Mouse (Mus musculus) stomach, embryonic 14.5 days (tissue): ENCODE data around the gene Csnk2b. TPM values are rescaled to one million over a fixed set of nuclear protein-coding genes. Genes with fewer than 3 reads are reported as not detected.
A peak's percentile ranks its signal among the peaks of the same experiment; 100 is the strongest.

Experiments
- ATAC-seq: fragments of 200-750 bp; cut with Nextera tagmentation; 2 replicates; pipeline ENCODE4 v1.8.0; 2017; ENCODE audit warnings: low read depth, moderate TSS enrichment; ENCODE audit not compliant: insufficient number of reproducible peaks, insufficient read depth, low FRiP score
- H3K27ac ChIP-seq: fragments of 300-500 bp; sonication (generic); 2 replicates; pipeline ENCODE4 v1.5.1; 2014; ENCODE audit warnings: mild to moderate bottlenecking, low read length, moderate library complexity, mixed read lengths
- H3K27me3 ChIP-seq: fragments of 300-500 bp; sonication (generic); 2 replicates; pipeline ENCODE4 v1.6.1; 2014; ENCODE audit warnings: low read length, control low read depth, mixed read lengths; ENCODE audit not compliant: control insufficient read depth, insufficient read depth
- H3K36me3 ChIP-seq: fragments of 300-500 bp; sonication (generic); 2 replicates; pipeline ENCODE4 v1.6.1; 2014; ENCODE audit warnings: mild to moderate bottlenecking, control low read depth, low read length, moderate library complexity, mixed read lengths; ENCODE audit not compliant: control insufficient read depth, insufficient read depth
- H3K4me1 ChIP-seq: fragments of 300-500 bp; sonication (generic); 2 replicates; pipeline ENCODE4 v1.6.1; 2014; ENCODE audit warnings: low read length, control low read depth, mixed read lengths; ENCODE audit not compliant: control insufficient read depth, insufficient read depth
- H3K4me2 ChIP-seq: fragments of 300-500 bp; sonication (generic); replicated peaks from 2 replicates; pipeline ENCODE4 v1.6.1; 2014; ENCODE audit warnings: low read depth, low read length, control low read depth
- H3K4me3 ChIP-seq: fragments of 300-500 bp; sonication (generic); 2 replicates; pipeline ENCODE4 v1.5.1; 2014; ENCODE audit warnings: low read depth, low read length, control low read depth
- H3K9ac ChIP-seq: fragments of 300-500 bp; sonication (generic); replicated peaks from 2 replicates; pipeline ENCODE4 v1.6.1; 2014; ENCODE audit warnings: low read depth, mild to moderate bottlenecking, control low read depth, low read length, moderate library complexity, mixed read lengths
- H3K9me3 ChIP-seq: fragments of 300-500 bp; sonication (generic); 2 replicates; pipeline ENCODE4 v1.6.1; 2016; ENCODE audit warnings: low read depth, low read length, control low read depth; ENCODE audit not compliant: control insufficient read depth
- WGBS: fragments of 180-500 bp; shearing (Covaris S2); extraction: QIAGEN DNeasy Blood & Tissue Kit; methylation state at CpG from one replicate; pipeline ENCODE4 v1.1.7; 2014; 5-methylcytosine and 5-hydroxymethylcytosine counted together
- polyA plus RNA-seq: library from polyadenylated mRNA; unstranded; fragments of >200 nt; fragmentation: Nextera tagmentation; extraction: Ambion mirVana; gene quantifications from 2 replicates; pipeline ENCODE4 v1.2.1, GENCODE M21; 2014

Gene Csnk2b
- polyA plus RNA-seq: 269 and 270 TPM in 2 replicates

GRCm38 (mm10) chr17:35121871-35122303 is at the start of gene Csnk2b:
Csnk2b (minus strand) TSS chr17:35122053.
- no peak for ATAC-seq

GRCm38 (mm10) chr17:35168541-35169207 is 46.8 kb upstream of the Csnk2b start:
- WGBS: 14% methylated on average over 4 of the region's 4 CpGs
- Histone ChIP-seq H3K27me3 (no peaks in the 10 kb centered on the region), H3K9me3 (no peaks in the 10 kb centered on the region), H3K4me3 (no peak overlapping the region), H3K4me1 (0 out of 2 replicates have a peak, but pooled peaks cover 6% of the 10 kb centered on the region), H3K4me2 (no peak overlapping the region), H3K9ac (no peak overlapping the region), H3K36me3 (no peaks in the 10 kb centered on the region), H3K27ac (no peak overlapping the region)
- ATAC-seq: no peak

More at GRCm38 (mm10) chr17:35121871-35122303, at the start of gene Csnk2b:
- Histone ChIP-seq H3K4me2 (peak within 1 kb of the TSS; percentile 84), H3K9ac (peak within 1 kb of the TSS; percentile 71), H3K27ac (peak within 1 kb of the TSS; percentile 83), H3K9me3 (no peaks in the 10 kb centered on the region), H3K27me3 (no peaks in the 10 kb centered on the region), H3K36me3 (peaks cover 30% of the 10 kb centered on the region), H3K4me1 (peaks cover 13% of the 10 kb centered on the region), H3K4me3 (peak within 1 kb of the TSS; percentile 69)
- under 1% methylated on average over 19 of the region's 19 CpGs for WGBS

GRCm38 (mm10) chr17:35167794-35168193 is 45.9 kb upstream of the Csnk2b start:
- H3K27me3 ChIP-seq: no peaks in the 10 kb centered on the region
- no peak overlapping the region for H3K4me3 ChIP-seq
- no peak overlapping the region for H3K27ac ChIP-seq
- no peak overlapping the region for H3K4me2 ChIP-seq
- no peak for ATAC-seq
- peaks cover 8% of the 10 kb centered on the region; the same call in 1 of the 2 replicates for H3K4me1 ChIP-seq
- H3K9me3 ChIP-seq: no peaks in the 10 kb centered on the region
- 84% methylated on average over 7 of the region's 7 CpGs for WGBS
- H3K9ac ChIP-seq: no peak overlapping the region
- no peaks in the 10 kb centered on the region for H3K36me3 ChIP-seq

- Histone ChIP-seq H3K9me3 (no peaks in the 10 kb centered on the region), H3K4me2 (peak overlapping the region; percentile 56), H3K27ac (no peak overlapping the region), H3K9ac (no peak overlapping the region), H3K36me3 (peaks cover 9% of the 10 kb centered on the region), H3K4me3 (0 out of 2 replicates have a peak overlapping the region, but pooled peaks have one; percentile 99), H3K4me1 (peaks cover 18% of the 10 kb centered on the region), H3K27me3 (no peaks in the 10 kb centered on the region)
- no peak for ATAC-seq
- 65% methylated on average over 8 of the region's 8 CpGs for WGBS
These were observed 44.6 kb upstream of the Csnk2b start for GRCm38 (mm10) chr17:35166352-35167035.

GRCm38 (mm10) chr17:35165451-35166155 is 43.8 kb upstream of the Csnk2b start:
- peaks cover 18% of the 10 kb centered on the region for H3K4me1 ChIP-seq
- H3K9me3 ChIP-seq: no peaks in the 10 kb centered on the region
- H3K36me3 ChIP-seq: peaks cover 18% of the 10 kb centered on the region
- H3K9ac ChIP-seq: 0 out of 2 replicates have a peak overlapping the region, but pooled peaks have one; percentile 41
- ATAC-seq: no peak
- 19% methylated on average over 12 of the region's 12 CpGs for WGBS
- peak overlapping the region; percentile 56 for H3K4me2 ChIP-seq
- no peaks in the 10 kb centered on the region for H3K27me3 ChIP-seq
- H3K4me3 ChIP-seq: peak overlapping the region; percentile 99
- H3K27ac ChIP-seq: peak overlapping the region; percentile 96

GRCm38 (mm10) chr17:35164568-35165450 is 43.0 kb upstream of the Csnk2b start, which contains the start of gene Prrc2a:
Prrc2a (minus strand) TSS chr17:35164897.
- peak; percentile 97 for ATAC-seq
- peak within 1 kb of the TSS; percentile 100 for H3K9ac ChIP-seq

GRCm38 (mm10) chr17:35164218-35164567 is 42.3 kb upstream of the Csnk2b start:
- H3K9ac ChIP-seq: peak overlapping the region; percentile 100
- peaks cover 18% of the 10 kb centered on the region for H3K4me1 ChIP-seq
- peaks cover 32% of the 10 kb centered on the region for H3K36me3 ChIP-seq
- H3K9me3 ChIP-seq: no peaks in the 10 kb centered on the region
- no peak for ATAC-seq
- H3K4me2 ChIP-seq: peak overlapping the region; percentile 59
- under 1% methylated on average over 21 of the region's 28 CpGs for WGBS
- H3K27me3 ChIP-seq: no peaks in the 10 kb centered on the region
- H3K27ac ChIP-seq: peak overlapping the region; percentile 95
- peak overlapping the region; percentile 99 for H3K4me3 ChIP-seq

More at GRCm38 (mm10) chr17:35164568-35165450, 43.0 kb upstream of the Csnk2b start, which contains the start of gene Prrc2a:
- H3K36me3 ChIP-seq: peaks cover 26% of the 10 kb centered on the region
- H3K27ac ChIP-seq: peak within 1 kb of the TSS; percentile 96
- no peaks in the 10 kb centered on the region for H3K9me3 ChIP-seq
- H3K4me2 ChIP-seq: peak within 1 kb of the TSS; percentile 59
- H3K27me3 ChIP-seq: no peaks in the 10 kb centered on the region
- H3K4me3 ChIP-seq: peak within 1 kb of the TSS; percentile 99
- peaks cover 18% of the 10 kb centered on the region for H3K4me1 ChIP-seq
- under 1% methylated on average over 66 of the region's 89 CpGs for WGBS
